Mouse (Mus musculus) embryonic facial prominence, embryonic 10.5 days (tissue): ENCODE measurements around the gene H2-M5. TPM values are rescaled to one million over a fixed set of nuclear protein-coding genes. Genes with fewer than 3 reads are reported as not detected.

ENCODE experiments used
- DNase-seq: peaks from one replicate; pipeline ENCODE4 v3.0.0-alpha.2; 2017; ENCODE audit warnings: low spot score
- H3K27ac ChIP-seq: fragments of 300-500 bp; sonication (generic); replicated peaks from 2 replicates; pipeline ENCODE4 v1.5.1; 2016; ENCODE audit warnings: mild to moderate bottlenecking
- H3K27me3 ChIP-seq: fragments of 300-500 bp; sonication (generic); replicated peaks from 2 replicates; pipeline ENCODE4 v1.6.1; 2016; ENCODE audit warnings: low read depth, mild to moderate bottlenecking; ENCODE audit not compliant: poor library complexity, severe bottlenecking
- H3K36me3 ChIP-seq: fragments of 300-500 bp; sonication (generic); replicated peaks from 2 replicates; pipeline ENCODE4 v1.6.1; 2016; ENCODE audit warnings: mild to moderate bottlenecking, moderate library complexity
- H3K4me1 ChIP-seq: fragments of 300-500 bp; sonication (generic); 2 replicates; pipeline ENCODE4 v1.6.1; 2016
- H3K4me3 ChIP-seq: fragments of 300-500 bp; sonication (generic); 2 replicates; pipeline ENCODE4 v1.5.1; 2016; ENCODE audit warnings: mild to moderate bottlenecking, moderate library complexity
- H3K9me3 ChIP-seq: fragments of 300-500 bp; sonication (generic); 2 replicates; pipeline ENCODE4 v1.6.1; 2016; ENCODE audit warnings: mild to moderate bottlenecking
- WGBS: fragments of 180-500 bp; shearing (Covaris S2); methylation state at CpG from one replicate; pipeline ENCODE4 v1.1.7; 2016; 5-methylcytosine and 5-hydroxymethylcytosine counted together
- polyA plus RNA-seq: library from polyadenylated mRNA; unstranded; fragments of >200 nt; fragmentation: Nextera tagmentation; extraction: Ambion mirVana; gene quantifications from 2 replicates; pipeline ENCODE4 v1.2.1, GENCODE M21; 2016

H2-M5 gene
- polyA plus RNA-seq, 1 experiment from 2014 or later, result 0.87 TPM

DNA sequence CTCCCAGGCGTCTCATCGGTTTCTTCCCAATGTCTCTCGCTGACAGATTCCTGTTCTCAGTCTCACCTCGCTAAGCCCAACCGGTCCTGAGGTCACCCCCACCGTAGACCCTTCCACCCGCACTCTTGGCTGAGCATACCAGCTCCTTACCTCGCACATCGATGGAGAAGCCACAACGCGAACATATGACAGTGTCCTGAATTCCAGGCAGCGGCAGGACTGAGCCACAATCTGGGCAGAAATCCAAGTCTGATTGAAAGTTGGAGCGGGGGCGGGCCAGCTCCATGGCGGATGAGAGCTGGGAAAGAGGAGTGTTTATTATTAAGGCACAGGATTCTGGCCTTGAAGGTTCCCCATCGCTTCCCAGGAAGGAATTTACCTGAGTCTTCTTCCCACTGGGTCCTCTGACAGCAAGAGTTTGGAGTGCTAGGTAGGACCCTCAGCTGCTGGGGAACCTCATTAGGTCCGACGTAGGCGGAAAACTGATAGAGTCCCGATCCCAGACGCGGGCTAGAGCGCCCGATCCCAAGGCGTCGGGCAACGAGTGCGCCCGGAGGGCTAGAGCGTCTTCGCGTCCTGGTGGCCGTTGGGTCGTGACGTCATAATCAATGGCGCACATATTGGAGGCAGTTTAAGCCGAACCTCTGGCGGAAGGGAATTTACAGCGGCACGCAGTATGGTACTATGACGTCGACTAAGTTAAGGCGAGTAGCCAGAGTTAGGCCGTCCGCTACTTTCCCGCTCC lies 31.2 kb downstream of the H2-M5 start, which contains the start of the genes Znrd1 and Znrd1as:
TSS of gene Znrd1 (minus strand) at position 561 of the 745 bp plus-strand sequence.
TSS of gene Znrd1as (plus strand) at position 594 of the 745 bp plus-strand sequence.
- peaks cover 35% of the 10 kb centered on the region for H3K36me3 ChIP-seq
- H3K27me3 ChIP-seq, result no peaks in the 10 kb centered on the region
- H3K4me1 ChIP-seq, result peaks cover 16% of the 10 kb centered on the region
- peak; percentile 96 for DNase-seq
- no peaks in the 10 kb centered on the region for H3K9me3 ChIP-seq
- peak within 1 kb of the TSS; percentile 90 for H3K27ac ChIP-seq
- H3K4me3 ChIP-seq, result peak within 1 kb of the TSS; percentile 76
- WGBS, result under 1% methylated on average over 46 of the region's 46 CpGs

DNA sequence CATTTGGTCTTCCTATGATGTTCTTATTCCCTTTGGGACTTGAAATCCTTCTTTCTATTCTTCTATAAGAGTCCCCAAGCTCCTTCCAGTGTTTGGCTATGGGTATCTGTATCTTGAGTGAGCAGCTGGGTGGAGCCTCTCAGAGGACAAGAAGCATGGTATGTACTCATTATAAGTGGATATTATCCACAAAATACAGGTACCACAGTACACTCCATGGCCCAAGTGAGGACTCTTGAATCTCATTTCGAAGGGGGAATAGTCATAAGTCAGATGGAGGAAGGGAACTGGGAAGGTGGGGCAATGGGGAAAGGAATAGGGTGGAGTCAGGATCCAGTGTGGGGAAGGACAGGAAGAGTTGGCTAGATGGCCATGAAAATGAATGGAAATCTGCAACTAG lies 36.3 kb downstream of the H2-M5 start:
- no peak for DNase-seq
- peaks cover 51% of the 10 kb centered on the region for H3K36me3 ChIP-seq
- H3K4me3 ChIP-seq, result no peak overlapping the region

DNA sequence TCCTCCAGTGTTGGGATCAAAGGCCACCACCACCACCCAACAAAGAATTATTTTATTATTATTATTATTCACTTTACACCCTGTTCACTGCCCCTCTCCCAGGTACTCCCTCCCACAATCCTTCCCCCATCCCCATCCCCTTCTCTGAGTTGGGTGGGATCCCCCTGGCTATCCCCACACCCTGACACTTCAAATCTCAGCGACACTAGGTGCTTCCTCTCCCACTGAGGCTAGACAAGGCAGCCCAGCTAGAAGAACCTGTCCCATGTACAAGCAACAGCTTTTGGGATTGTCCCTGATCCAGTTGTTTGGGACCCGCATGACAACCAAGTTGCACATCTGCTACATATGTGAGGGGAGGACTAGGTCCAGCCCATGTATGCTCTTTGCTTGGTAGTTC lies 36.7 kb downstream of the H2-M5 start:
- Histone ChIP-seq H3K27ac (no peak overlapping the region), H3K27me3 (peaks cover 18% of the 10 kb centered on the region), H3K4me3 (no peak overlapping the region), H3K9me3 (no peaks in the 10 kb centered on the region), H3K36me3 (peaks cover 51% of the 10 kb centered on the region), H3K4me1 (peaks cover 17% of the 10 kb centered on the region)
- DNase-seq, result no peak
- 81% methylated on average over 2 of the region's 2 CpGs for WGBS

More for the DNA sequence above, 36.3 kb downstream of the H2-M5 start:
- Histone ChIP-seq H3K27me3 (peaks cover 13% of the 10 kb centered on the region), H3K9me3 (no peaks in the 10 kb centered on the region), H3K4me1 (peaks cover 17% of the 10 kb centered on the region), H3K27ac (no peak overlapping the region)
- 70% methylated on average over 1 of the region's 1 CpGs for WGBS

DNA sequence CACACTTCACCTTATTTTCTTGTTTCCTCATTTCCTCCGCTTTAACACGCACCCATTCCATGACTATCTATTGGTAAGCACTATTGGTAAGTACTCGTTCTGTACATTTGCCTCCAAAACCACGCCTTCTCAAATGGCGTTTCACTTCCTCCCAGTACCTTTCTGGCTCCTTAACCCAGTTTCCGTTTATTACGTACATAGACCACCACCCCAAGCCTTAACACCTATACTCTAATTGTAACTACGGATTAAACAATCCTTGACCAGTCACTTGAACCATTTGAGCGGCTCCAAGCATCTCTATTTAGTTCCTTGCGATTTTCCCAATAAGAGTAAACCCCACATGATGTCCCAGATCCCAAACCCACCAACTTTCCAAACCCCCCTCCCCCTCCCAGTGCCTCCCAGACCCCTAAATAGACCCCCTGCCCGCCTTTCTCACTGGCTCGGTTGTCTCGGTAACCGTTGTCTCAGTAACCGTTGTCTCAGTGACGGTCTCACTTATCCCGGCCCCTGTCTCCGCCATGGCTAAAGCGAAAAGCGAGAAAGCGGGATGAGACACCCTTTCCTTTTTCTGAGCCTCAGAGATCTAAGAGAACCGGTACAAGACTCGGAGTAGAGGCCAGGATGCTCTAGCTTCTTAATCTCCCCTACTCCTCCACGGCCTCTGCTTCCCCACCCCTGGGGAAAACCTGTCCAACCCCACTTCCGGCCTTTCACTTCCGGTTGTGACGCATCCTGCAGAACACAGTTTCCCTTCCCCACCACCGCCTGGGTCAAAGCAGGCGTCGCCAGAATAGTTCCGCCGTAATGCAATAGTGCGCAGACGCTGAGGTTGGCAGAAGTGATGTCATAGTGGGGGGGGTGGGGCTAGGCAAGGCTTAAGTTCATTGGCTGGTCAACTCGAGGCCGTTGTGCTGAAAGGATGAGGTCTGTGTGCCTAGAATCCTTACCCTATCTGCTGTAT lies 38.1 kb downstream of the H2-M5 start, which contains the start of gene Ppp1r11:
TSS of gene Ppp1r11 (minus strand) at position 761 of the 967 bp plus-strand sequence.
- peak; percentile 98 for DNase-seq
- Histone ChIP-seq H3K27me3 (peaks cover 31% of the 10 kb centered on the region), H3K9me3 (no peaks in the 10 kb centered on the region), H3K27ac (peak within 1 kb of the TSS; percentile 87), H3K4me1 (peaks cover 27% of the 10 kb centered on the region), H3K36me3 (peaks cover 45% of the 10 kb centered on the region), H3K4me3 (peak within 1 kb of the TSS; percentile 83)
- WGBS, result 4% methylated on average over 36 of the region's 36 CpGs

DNA sequence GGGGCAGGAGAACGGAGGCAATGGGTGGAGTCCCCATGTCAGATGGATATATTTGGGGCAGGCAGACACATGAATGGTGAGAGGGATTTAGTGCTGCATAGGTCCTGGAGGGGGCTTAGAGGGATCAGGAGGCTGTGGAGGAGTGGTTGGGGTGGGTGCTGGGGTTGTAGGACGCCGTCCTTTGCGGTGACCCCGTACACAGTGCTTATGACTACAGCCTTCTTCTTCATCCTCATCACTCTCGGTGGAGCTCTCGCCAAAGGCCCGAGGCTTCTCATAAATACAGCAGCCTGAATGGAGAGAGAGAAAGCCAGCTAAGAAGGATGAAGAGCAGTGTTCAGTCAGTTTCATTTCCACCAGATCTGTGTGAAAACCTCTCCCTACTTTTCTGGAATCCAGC lies 40.1 kb downstream of the H2-M5 start:
- WGBS, result 91% methylated on average over 8 of the region's 8 CpGs
- Histone ChIP-seq H3K4me1 (peaks cover 29% of the 10 kb centered on the region), H3K36me3 (peaks cover 26% of the 10 kb centered on the region), H3K27me3 (peaks cover 51% of the 10 kb centered on the region), H3K4me3 (no peak overlapping the region), H3K27ac (no peak overlapping the region), H3K9me3 (no peaks in the 10 kb centered on the region)
- DNase-seq, result no peak

DNA sequence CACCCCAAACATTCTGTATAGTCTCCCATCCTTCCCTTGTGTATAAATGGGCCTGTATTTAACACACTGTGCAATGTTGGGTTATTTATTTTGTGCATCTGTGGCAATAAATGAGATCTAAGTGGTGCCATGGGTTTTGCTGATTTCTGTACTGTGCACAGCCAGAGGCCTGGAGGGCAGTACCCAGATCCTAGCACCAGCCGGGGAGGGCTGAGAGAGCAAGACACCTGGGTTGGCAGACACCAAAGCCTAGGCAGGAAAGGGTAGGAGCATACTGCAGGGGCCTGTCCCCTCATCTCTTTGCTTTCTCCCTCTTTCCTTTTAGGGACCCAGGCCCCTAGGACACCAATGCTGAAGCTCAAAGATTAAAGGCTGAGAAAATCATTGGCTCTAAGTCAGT lies 41.1 kb downstream of the H2-M5 start:
- H3K4me1 ChIP-seq, result peaks cover 34% of the 10 kb centered on the region
- no peak for DNase-seq
- H3K4me3 ChIP-seq, result no peak overlapping the region
- H3K27ac ChIP-seq, result no peak overlapping the region
- H3K27me3 ChIP-seq, result peaks cover 61% of the 10 kb centered on the region
- 83% methylated on average over 1 of the region's 1 CpGs for WGBS
- no peaks in the 10 kb centered on the region for H3K9me3 ChIP-seq
- H3K36me3 ChIP-seq, result peaks cover 17% of the 10 kb centered on the region

DNA sequence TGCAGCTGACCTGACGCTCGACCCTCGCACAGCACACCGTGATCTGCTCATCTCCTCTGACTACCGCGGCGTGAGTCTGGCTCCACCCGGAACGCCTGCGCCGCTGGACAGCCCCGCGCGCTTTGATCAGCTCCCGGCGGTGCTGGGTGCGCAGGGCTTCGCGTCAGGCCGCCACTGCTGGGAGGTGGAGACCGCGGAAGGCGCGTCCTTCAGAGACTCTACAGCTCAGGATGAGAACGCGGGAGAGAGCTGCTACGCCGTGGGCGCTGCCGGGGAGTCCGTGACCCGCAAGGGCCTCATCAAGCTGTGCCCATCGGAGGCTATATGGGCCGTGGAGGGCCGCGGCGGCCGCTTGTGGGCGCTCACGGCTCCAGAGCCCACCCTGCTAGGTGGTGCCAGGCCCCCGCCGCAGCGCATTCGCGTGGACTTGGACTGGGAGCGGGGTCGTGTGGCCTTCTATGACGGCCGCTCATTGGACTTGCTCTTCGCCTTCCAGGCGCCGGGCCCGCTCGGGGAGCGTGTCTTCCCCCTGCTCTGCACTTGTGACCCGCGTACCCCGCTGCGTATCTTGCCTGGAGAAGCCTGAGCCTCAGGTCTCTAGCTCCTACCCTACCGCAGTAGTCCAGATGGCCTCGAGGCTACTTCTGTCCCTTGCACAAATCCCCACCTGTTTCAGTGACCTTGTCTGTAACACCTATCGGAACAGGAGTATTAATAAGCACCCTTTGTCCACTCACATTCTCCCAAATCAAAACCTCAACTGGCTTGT lies 42.1 kb downstream of the H2-M5 start:
- Histone ChIP-seq H3K9me3 (no peaks in the 10 kb centered on the region), H3K4me3 (peak overlapping the region; percentile 61), H3K27me3 (peaks cover 72% of the 10 kb centered on the region), H3K4me1 (peaks cover 41% of the 10 kb centered on the region), H3K27ac (peak overlapping the region; percentile 78), H3K36me3 (peaks cover 14% of the 10 kb centered on the region)
- under 1% methylated on average over 62 of the region's 62 CpGs for WGBS
- peak; percentile 76 for DNase-seq

DNA sequence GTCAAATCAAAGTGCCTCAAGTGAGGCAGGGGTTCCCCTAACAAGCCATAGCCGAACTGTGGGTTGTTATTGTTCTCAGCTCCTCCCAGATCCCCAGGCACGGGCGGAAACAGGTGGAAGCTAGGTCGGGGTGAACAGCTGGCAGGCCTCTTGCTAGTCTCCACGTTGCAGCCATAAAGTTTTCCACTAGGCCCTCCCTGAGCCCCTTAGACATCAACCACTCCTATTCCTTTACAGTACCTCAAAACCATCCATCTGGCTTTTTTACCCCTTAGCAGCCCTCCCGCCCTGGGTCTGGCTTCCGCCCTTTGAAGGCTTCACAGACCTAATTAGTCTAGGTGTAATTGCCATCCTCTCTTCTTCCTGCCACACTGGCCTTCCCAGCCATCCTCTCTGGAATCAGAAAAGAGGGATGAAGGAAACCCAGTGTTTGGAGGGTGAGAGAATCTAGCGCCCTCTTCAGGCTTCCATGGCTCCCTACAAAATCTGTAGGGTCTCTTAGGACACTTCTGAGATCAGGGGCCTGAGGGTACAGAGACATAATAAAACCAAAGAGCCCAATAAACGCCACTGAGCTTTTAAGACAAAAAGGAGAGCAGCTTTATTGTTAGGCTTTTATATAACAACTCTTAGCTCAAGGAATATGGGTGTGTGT lies 45.1 kb downstream of the H2-M5 start:
- no peak overlapping the region for H3K27ac ChIP-seq
- DNase-seq, result peak; percentile 21
- no peak overlapping the region for H3K4me3 ChIP-seq
- peaks cover 31% of the 10 kb centered on the region for H3K4me1 ChIP-seq
- H3K36me3 ChIP-seq, result peaks cover 11% of the 10 kb centered on the region
- H3K27me3 ChIP-seq, result peaks cover 94% of the 10 kb centered on the region
- H3K9me3 ChIP-seq, result no peaks in the 10 kb centered on the region
- WGBS, result 18% methylated on average over 9 of the region's 9 CpGs

DNA sequence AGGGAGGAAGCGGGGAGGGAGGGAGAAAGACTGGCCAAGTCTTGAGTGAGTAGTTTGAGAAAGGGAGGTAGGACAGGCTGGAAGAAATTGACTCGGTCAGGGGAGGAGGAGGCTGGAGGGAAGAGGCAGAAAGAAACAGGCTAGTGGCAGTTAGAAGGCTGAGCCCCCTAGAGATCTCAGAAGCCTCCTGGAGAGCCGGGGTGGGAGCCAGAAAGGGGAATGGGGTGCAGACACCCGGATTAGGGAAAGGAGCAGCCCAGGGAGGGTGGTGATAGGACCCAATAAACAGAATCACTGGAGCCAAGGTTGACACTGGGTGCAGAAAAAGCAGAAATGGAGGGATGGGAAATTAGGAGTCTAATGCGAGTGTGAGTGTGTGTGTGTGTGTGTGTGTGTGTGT lies 45.6 kb downstream of the H2-M5 start:
- Histone ChIP-seq H3K27ac (no peak overlapping the region), H3K4me3 (peak overlapping the region; percentile 51; the same call in 1 of the 2 replicates), H3K4me1 (peaks cover 31% of the 10 kb centered on the region), H3K9me3 (no peaks in the 10 kb centered on the region), H3K27me3 (peaks cover 88% of the 10 kb centered on the region), H3K36me3 (peaks cover 5% of the 10 kb centered on the region)
- DNase-seq, result peak; percentile 12
- WGBS, result 28% methylated on average over 5 of the region's 5 CpGs

DNA sequence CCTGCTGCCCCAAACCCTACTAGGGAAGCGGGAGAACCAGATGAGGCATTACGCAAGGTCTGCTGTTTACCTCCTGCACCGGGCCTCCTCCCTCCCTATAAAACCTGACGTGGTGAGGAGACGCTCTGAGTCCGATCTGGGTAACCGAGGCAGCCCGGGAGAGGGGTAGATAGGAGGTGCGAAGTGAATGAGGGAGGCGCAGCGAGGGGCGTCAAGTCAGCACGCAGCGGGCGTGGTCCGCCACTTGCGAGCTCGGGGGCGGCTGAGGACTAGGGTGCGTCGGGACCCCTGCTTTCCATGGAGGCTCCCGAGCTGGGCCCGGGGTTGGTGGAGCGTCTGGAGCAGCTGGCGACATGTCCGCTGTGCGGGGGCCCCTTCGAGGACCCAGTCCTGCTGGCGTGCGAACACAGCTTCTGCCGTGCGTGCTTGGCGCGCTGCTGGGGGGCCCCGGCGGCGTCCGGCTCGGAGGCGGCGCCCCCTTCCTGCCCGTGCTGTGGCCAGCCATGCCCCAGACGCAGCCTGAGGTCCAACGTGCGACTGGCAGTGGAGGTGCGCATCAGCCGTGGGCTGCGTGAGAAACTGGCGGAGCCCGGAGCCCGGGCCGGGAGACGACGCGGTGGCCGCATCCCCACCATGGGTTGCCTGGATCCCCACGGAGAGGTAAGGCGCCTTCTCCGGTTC lies 46.4 kb downstream of the H2-M5 start, which contains the start of gene Rnf39:
TSS of gene Rnf39 (plus strand) at position 128 of the 681 bp plus-strand sequence.
- H3K27ac ChIP-seq, result no peak within 1 kb of the TSS

DNA sequence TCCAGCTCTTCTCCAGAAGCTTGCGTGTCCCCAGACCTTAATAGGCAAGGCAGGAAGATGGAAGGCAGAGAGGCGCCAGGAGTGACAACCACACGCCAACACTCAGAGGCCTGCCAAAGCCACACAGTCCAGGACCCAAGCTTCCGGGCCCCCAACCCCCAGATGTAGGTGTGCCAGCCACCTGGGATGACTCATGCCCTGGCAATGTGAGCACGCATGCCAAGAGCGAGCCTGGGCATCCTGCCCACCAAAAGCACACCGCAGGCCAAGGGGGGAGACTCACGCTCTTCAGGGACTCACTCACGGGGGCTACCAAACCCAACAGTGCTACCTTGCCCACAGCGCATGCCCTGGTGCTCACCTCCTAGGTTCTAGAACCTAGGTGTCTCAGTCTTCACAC lies 46.9 kb downstream of the H2-M5 start:
- no peaks in the 10 kb centered on the region for H3K36me3 ChIP-seq
- peaks cover 25% of the 10 kb centered on the region for H3K4me1 ChIP-seq
- peak overlapping the region; percentile 51 for H3K4me3 ChIP-seq
- no peak overlapping the region for H3K27ac ChIP-seq
- H3K9me3 ChIP-seq, result no peaks in the 10 kb centered on the region
- DNase-seq, result no peak
- WGBS, result 63% methylated on average over 10 of the region's 10 CpGs
- peaks cover 75% of the 10 kb centered on the region for H3K27me3 ChIP-seq

More for the DNA sequence above, 46.4 kb downstream of the H2-M5 start, which contains the start of gene Rnf39:
- peak within 1 kb of the TSS; percentile 51 for H3K4me3 ChIP-seq
- no peaks in the 10 kb centered on the region for H3K36me3 ChIP-seq
- peak; percentile 47 for DNase-seq
- peaks cover 31% of the 10 kb centered on the region for H3K4me1 ChIP-seq
- no peaks in the 10 kb centered on the region for H3K9me3 ChIP-seq
- 3% methylated on average over 59 of the region's 59 CpGs for WGBS
- peaks cover 81% of the 10 kb centered on the region for H3K27me3 ChIP-seq
